Mouse (Mus musculus) embryonic stem cell, embryonic (primary cell): ENCODE measurements at regions not wholly inside any gene's neighbourhood (a gene's known extent, or its start where the extent isn't known, plus 50 kb on each side); places are given as distances from the start of the nearest gene placed in this dataset.

Source experiments
- CTCF ChIA-PET, 4 experiments: fragments of 300-600 bp in 2 of 4; fragments of 350-600 bp in 2 of 4; sonication (Branson Sonifier 250); formaldehyde crosslinking; loops; one replicate each; lab custom pipeline; 2022; ENCODE audit warnings: inconsistent platforms in 2 of 4; lab: Charles Lee
- POLR2A ChIA-PET, 4 experiments: fragments of 300-600 bp in 2 of 4; fragments of 350-600 bp in 2 of 4; sonication (Branson Sonifier 250); formaldehyde crosslinking; loops; one replicate each; lab custom pipeline; 2022; ENCODE audit warnings: antibody characterized with exemption in 4 of 4, inconsistent platforms in 1 of 4; lab: Charles Lee

DNA sequence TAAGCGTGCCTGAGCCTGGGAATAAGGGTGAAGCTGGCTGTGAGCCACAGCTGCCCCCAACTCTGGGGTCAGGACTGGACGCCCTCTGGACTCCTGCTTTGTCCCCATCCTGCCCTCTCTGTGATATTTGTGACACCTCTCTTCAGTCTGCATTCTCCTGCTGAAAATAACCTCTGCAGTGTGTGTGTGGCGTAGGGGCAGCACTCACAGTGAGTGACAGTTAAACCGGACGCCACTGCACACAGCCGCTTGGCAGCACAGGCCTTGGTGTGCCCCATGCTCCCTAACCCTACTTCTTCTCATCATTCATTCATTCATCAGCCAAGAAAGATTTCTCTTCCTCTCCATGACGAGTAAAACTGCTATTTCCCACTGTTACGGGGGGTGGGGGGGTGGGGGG, 161.6 kb downstream of the Cd24a start:
- CTCF ChIA-PET = interaction anchor here in 1 of 4 experiments (0.5 kb wide), 1 partner anchor 409 kb away, joined by 3 read pairs; no protein-coding TSS in a partner anchor
- POLR2A ChIA-PET = interaction anchor here in 3 of 4 experiments (0.6 to 5.4 kb wide), 5 partner anchors 11 to 244 kb away, joined by 3 to 36 read pairs (median 3); partner anchors contain the start of gene Cd24a (in 1 of the 3)

DNA sequence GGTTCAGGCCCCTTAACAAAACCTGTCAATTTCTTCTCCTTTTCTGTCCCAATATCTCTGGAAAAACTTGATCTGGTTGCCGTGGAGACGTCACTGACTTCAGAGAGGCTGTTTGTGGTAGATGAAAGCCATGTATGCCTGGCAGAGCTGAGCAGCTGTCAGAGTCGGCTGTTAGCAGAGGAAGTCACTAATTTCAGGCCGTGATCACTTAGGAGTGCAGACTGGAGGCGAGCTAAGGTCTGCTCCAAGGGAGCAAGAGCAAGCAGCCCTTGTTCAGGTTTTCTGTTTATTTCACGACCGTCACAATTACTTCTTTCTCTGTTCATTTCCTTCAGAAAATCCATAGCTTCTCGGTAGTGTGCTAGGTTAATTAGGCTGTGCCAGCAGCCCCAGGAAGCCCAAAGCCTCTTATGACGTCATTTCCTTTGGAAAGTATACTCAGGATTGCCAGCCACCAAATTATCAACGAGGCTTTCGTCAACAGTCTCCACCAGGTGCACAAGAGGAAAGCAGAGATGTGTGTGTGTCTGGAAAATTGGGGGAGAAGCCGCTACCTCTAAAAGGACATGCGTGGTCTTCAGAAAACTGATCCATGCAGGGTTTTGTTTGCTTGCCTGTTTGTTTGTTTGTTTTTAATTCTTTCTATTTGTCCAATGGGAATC, 161.2 kb downstream of the Qrsl1 start:
- CTCF ChIA-PET = interaction anchor here in 1 of 4 experiments (0.5 kb wide), 1 partner anchor 34 kb away, joined by 11 read pairs; no protein-coding TSS in a partner anchor
- POLR2A ChIA-PET = interaction anchor here (0.9 to 5.4 kb wide), 7 partner anchors 11 to 161 kb away, joined by 3 to 58 read pairs (median 6); partner anchors contain the start of gene Cd24a (in 2 of the 4)

DNA sequence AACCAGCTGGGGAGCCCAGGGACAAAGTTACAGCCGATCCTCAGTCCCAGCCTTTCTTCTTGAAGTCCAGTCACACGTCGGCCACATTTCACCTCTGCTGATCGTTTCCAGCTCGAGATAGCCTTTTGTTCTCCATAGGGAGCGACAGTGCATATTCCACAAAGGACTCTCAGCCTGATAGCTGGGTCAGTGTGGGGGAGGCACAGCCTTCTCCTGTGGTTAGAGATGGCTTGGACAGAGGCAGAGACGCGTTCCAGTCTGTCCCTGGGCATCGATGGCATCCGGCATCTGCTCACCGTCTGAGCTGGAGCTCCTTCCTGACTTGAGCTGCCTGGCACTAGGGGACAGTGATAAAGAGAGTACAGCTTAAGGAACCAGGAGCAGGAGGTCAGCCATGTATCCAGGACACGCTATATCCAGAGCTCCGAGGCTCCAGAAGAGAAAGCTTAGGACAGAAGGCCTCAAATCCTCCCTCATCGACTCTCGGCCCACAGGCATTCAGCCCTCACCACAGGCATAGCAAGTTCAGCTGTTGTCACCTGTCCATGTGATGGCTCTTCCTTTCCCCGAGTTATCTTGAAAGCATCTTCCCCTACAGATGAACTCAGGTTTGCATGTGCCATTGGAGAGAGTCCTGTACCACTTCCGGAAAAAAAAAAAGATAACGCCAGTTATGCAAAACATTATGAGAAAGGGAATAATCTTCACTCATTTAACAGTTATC, 160.0 kb downstream of the Qrsl1 start:
- ChIA-PET CTCF (interaction anchor here (0.6 to 1.3 kb wide), 4 partner anchors 149 to 420 kb away, joined by 3 to 4 read pairs (median 4); partner anchors contain the start of gene Cd24a (in 1 of the 4)), POLR2A (interaction anchor here in 3 of 4 experiments (0.6 to 5.4 kb wide), 12 partner anchors 10 to 231 kb away, joined by 3 to 58 read pairs (median 4); partner anchors contain the start of gene Cd24a (in 2 of the 3))

GRCm38 (mm10) chr10:43742085-43743054, 159.2 kb downstream of the Qrsl1 start:
- CTCF ChIA-PET = interaction anchor here (0.6 to 1.3 kb wide), 8 partner anchors 55 to 419 kb away, joined by 3 to 4 read pairs (median 4); partner anchors contain the start of gene Cd24a (in 1 of the 4)
- POLR2A ChIA-PET = interaction anchor here (0.6 to 5.4 kb wide), 33 partner anchors 9 to 1264 kb away, joined by 3 to 58 read pairs (median 3); partner anchors contain the start of genes Cd24a (in 2 of the 4) and Afg1l (in 1 of the 4)

- CTCF ChIA-PET = interaction anchor here in 3 of 4 experiments (0.5 to 1.0 kb wide), 3 partner anchors 17 to 168 kb away, joined by 3 to 6 read pairs (median 4); no protein-coding TSS in a partner anchor
- POLR2A ChIA-PET = interaction anchor here (0.6 to 5.4 kb wide), 22 partner anchors 9 to 409 kb away, joined by 3 to 58 read pairs (median 4); partner anchors contain the start of gene Cd24a (in 2 of the 4)
Measured at GRCm38 (mm10) chr10:43743188-43744120, 158.1 kb downstream of the Qrsl1 start.

- ChIA-PET POLR2A (interaction anchor here in 1 of 4 experiments (0.6 kb wide), 1 partner anchor 10 kb away, joined by 8 read pairs; no protein-coding TSS in a partner anchor), CTCF (no interaction called here)
Measured at GRCm38 (mm10) chr10:43745931-43746630, 155.5 kb downstream of the Qrsl1 start.

GRCm38 (mm10) chr10:43746631-43747001, 154.9 kb downstream of the Qrsl1 start:
- CTCF ChIA-PET = interaction anchor here in 1 of 4 experiments (0.6 kb wide), 1 partner anchor 1292 kb away, joined by 3 read pairs; no protein-coding TSS in a partner anchor
- POLR2A ChIA-PET = no interaction called here

DNA sequence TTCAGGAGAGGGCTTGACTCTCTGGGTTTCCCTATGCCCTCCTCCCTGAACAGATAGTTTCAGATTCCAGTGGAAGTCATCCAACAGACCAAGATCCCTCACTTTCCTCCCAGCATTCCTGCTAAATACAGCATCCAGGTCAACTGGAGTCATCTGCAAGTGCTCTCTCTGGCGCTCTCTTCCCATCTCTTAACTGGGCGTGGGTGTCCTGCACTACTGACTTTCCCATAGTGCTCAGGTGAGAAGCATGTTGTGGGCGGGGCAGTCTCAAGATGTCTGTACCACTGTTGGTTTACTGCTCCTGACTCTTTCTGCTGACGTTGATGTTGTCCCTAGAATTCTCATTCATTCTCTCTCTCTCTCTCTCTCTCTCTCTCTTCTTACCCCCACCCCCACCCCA, 154.0 kb downstream of the Qrsl1 start:
- CTCF ChIA-PET = interaction anchor here in 2 of 4 experiments (0.5 to 0.8 kb wide), 3 partner anchors 123 to 853 kb away, joined by 3 to 8 read pairs (median 3); no protein-coding TSS in a partner anchor

DNA sequence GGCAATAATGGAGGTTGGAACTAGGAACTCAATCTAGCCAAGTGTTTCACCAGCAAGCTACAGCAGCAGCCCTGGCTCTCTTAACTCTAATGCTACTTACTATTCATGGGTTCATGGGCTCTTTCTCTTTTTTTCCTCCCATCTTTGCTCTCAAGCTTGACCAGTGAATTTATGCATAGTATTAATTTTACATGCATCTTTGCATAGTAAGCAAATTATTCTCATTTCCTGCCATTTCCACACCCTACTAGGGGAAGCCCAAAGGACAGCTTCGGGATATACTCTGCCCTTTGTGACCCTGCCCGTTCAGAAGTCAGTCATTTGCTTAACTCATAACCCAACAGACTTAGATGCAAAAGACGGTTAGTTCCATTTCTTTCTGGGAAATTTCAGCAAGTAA, 153.2 kb downstream of the Qrsl1 start:
- POLR2A ChIA-PET = interaction anchor here in 2 of 4 experiments (0.6 to 1.0 kb wide), 3 partner anchors 13 to 41 kb away, joined by 3 read pairs; no protein-coding TSS in a partner anchor
- CTCF ChIA-PET = interaction anchor here in 2 of 4 experiments (0.6 to 0.8 kb wide), 2 partner anchors 122 to 852 kb away, joined by 3 to 8 read pairs; no protein-coding TSS in a partner anchor

More for the DNA sequence above, 154.0 kb downstream of the Qrsl1 start:
- POLR2A ChIA-PET = interaction anchor here in 1 of 4 experiments (0.6 kb wide), 1 partner anchor 40 kb away, joined by 3 read pairs; no protein-coding TSS in a partner anchor

GRCm38 (mm10) chr10:43749496-43750110, 151.9 kb downstream of the Qrsl1 start:
- CTCF ChIA-PET = no interaction called here
- POLR2A ChIA-PET = no interaction called here

DNA sequence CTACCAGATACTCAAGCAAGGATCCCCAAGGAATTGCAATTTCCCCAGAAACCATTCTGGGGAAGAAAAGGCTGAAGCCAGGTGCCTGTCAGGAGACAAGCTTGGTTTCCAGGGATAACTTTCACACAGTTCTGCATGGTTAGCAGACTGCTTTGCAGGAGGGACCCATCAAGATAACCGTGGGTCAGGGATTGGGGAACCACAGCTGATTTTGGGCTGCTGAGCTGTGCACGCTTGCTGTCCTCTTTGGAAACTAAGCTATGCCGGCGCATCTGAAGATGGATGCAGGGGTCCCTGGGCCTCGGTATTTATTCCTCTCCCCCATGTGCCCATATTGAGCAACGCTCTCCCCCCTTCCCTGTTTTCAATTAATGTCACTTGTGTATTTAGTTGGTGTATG, 151.1 kb downstream of the Qrsl1 start:
- ChIA-PET POLR2A (interaction anchor here in 1 of 4 experiments (2.3 kb wide), 1 partner anchor 9 kb away, joined by 16 read pairs; no protein-coding TSS in a partner anchor), CTCF (interaction anchor here in 1 of 4 experiments (0.5 kb wide), 1 partner anchor 165 kb away, joined by 3 read pairs; no protein-coding TSS in a partner anchor)

DNA sequence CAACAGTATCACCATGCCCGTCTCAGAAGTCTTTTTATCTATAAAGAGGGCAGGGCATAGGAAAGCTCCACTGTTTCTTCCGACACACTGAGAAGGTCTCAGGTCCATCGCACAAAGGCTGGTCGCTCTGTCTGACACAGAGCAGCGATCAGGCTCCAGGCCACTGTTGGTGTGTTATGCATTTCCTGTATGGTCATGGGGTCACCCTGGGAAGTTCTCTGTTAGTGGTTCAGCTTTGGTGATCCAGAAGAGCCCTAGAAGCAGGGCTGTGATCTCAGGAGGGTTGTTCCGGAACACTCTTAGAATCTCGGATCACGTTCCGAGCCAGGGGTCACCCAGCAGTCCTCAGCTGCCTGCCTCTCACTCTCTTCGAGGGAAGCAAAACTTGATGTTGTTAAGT, 150.7 kb downstream of the Qrsl1 start:
- ChIA-PET CTCF (interaction anchor here in 1 of 4 experiments (0.5 kb wide), 1 partner anchor 164 kb away, joined by 3 read pairs; no protein-coding TSS in a partner anchor), POLR2A (interaction anchor here in 2 of 4 experiments (0.6 to 2.3 kb wide), 2 partner anchors 9 to 240 kb away, joined by 3 to 16 read pairs; no protein-coding TSS in a partner anchor)

DNA sequence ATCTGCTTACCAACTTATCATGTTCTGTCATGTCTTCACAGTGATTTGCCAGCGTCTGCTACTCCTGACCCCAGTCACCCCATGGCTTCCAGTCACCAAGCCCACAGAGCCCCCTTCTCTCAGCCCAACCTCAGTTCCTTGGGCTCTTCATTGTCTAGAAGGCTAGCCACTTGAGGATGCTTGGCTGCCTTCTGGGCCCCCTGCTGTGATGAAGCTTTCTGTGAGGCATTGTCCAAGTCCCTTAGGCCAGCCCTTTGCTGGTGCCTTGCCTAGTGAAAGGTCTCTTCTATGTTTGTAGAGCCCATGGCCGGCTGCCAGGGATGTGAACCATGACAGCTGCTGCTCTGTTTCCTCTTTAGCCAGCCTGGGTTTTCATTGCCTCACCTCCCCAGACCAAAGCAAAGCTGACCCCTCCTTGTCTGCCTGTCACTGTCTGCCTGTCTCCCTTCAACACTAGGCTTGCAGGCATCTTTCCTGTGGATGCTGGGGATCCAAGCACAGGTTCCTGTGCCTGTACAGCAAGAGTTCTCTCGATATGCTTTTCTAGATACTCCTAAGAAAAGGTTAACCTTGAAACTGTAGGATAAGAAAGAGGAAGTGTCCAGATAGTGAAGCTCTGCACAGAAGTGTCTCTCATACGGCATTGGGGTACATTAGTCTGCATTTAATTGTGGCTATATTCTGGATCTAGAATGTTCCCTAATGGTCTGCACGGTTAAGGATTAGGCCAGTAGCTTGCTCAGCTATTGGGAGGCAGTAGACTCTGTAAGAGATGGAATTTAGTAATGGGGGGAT, 149.5 kb downstream of the Qrsl1 start:
- POLR2A ChIA-PET = interaction anchor here in 2 of 4 experiments (1.4 to 2.3 kb wide), 2 partner anchors 9 to 10 kb away, joined by 4 to 16 read pairs; no protein-coding TSS in a partner anchor
- CTCF ChIA-PET = no interaction called here

DNA sequence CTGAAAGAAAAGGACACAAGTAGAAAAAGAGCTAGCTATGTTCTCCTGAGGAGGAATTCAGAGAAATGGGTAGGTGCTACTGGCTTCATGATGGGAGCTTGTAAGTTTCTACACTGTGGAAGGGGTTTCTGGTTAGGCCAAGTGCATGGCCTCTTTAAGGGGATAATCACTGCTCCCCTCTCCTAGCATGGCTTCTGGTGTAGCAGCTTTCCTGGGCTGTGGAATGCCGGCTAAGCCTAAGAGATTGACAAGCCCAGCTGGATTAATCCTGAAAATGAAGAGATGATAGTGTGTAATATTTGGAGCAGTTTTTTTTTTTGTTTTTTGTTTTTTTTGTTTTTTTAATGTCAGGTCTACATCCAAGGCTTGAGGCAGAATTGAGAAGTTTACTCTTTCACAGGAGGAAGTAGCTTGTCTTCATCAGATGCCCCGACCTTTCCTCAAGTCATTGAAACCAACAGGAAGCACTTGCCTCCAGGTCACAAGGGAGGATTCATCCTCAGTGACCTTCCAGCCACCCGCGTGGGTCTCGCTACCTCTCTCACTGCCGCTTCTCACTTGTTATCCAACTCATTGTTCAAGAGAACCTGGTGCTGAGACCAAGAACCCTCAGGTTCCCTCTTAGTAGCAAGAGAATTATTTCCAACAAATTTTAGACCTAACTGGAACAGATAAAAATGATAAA, 144.5 kb downstream of the Qrsl1 start:
- POLR2A ChIA-PET = interaction anchor here in 1 of 4 experiments (1.7 kb wide), 1 partner anchor 14 kb away, joined by 4 read pairs; no protein-coding TSS in a partner anchor

More for the DNA sequence above, 144.5 kb downstream of the Qrsl1 start:
- CTCF ChIA-PET = no interaction called here
